Mouse (Mus musculus) megakaryocyte, embryonic 14.5 days (primary cell): Measurements from ENCODE around the gene Stat1.

Source experiments
- FLI1 ChIP-seq: IDR thresholded peaks from 2 replicates; pipeline ENCODE4 v1.6.1; 2012; ENCODE audit warnings: low read length, inconsistent platforms, mixed read lengths
- GATA1 ChIP-seq: IDR thresholded peaks from 3 replicates; pipeline ENCODE4 v1.6.1; 2012; ENCODE audit warnings: mixed read lengths, low read length, inconsistent platforms, borderline replicate concordance

GRCm38 (mm10) chr1:52116441-52116840 is 2.8 kb upstream of the Stat1 start:
- no peak for TF ChIP-seq GATA1
- TF ChIP-seq FLI1, result no peak
